Mouse (Mus musculus) forebrain, embryonic 11.5 days (tissue): ENCODE results near the gene Tmem30b. TPM values are rescaled to one million over a fixed set of nuclear protein-coding genes. Genes with fewer than 3 reads are reported as not detected.

ENCODE experiments used
- ATAC-seq: fragments of 200-750 bp; cut with Nextera tagmentation; replicated peaks from 2 replicates; pipeline ENCODE4 v1.8.0; 2017; ENCODE audit warnings: moderate TSS enrichment; ENCODE audit not compliant: low FRiP score
- DNase-seq: peaks from one replicate; pipeline ENCODE4 v3.0.0-alpha.2; 2017; ENCODE audit warnings: low spot score
- H3K27ac ChIP-seq: fragments of 300-500 bp; sonication (generic); 2 replicates; pipeline ENCODE4 v1.5.1; 2014; ENCODE audit warnings: low read depth, low read length
- H3K27me3 ChIP-seq: fragments of 300-500 bp; sonication (generic); 2 replicates; pipeline ENCODE4 v1.6.1; 2014; ENCODE audit warnings: mild to moderate bottlenecking, low read length, mixed read lengths; ENCODE audit not compliant: control insufficient read depth, insufficient read depth
- H3K36me3 ChIP-seq: fragments of 300-500 bp; sonication (generic); 2 replicates; pipeline ENCODE4 v1.6.1; 2014; ENCODE audit warnings: mild to moderate bottlenecking, low read length, moderate library complexity, mixed read lengths; ENCODE audit not compliant: control insufficient read depth, insufficient read depth
- H3K4me1 ChIP-seq: fragments of 300-500 bp; sonication (generic); replicated peaks from 2 replicates; pipeline ENCODE4 v1.6.1; 2014; ENCODE audit warnings: low read length, mixed read lengths; ENCODE audit not compliant: control insufficient read depth, insufficient read depth
- H3K4me2 ChIP-seq: fragments of 300-500 bp; sonication (generic); 2 replicates; pipeline ENCODE4 v1.6.1; 2014; ENCODE audit warnings: low read depth, mild to moderate bottlenecking, low read length, moderate library complexity, mixed read lengths; ENCODE audit not compliant: severe bottlenecking
- H3K4me3 ChIP-seq: fragments of 300-500 bp; sonication (generic); 2 replicates; pipeline ENCODE4 v1.5.1; 2014; ENCODE audit warnings: low read depth, low read length
- H3K9ac ChIP-seq: fragments of 300-500 bp; sonication (generic); 2 replicates; pipeline ENCODE4 v1.6.1; 2014; ENCODE audit warnings: low read length
- H3K9me3 ChIP-seq: fragments of 300-500 bp; sonication (generic); 2 replicates; pipeline ENCODE4 v1.6.1; 2016; ENCODE audit warnings: low read length, mixed read lengths; ENCODE audit not compliant: control insufficient read depth
- WGBS: fragments of 180-500 bp; shearing (Covaris S2); extraction: QIAGEN DNeasy Blood & Tissue Kit; methylation state at CpG from one replicate; pipeline ENCODE4 v1.1.7; 2014; 5-methylcytosine and 5-hydroxymethylcytosine counted together
- polyA plus RNA-seq: library from polyadenylated mRNA; unstranded; fragments of >200 nt; fragmentation: Nextera tagmentation; extraction: Ambion mirVana; gene quantifications from 2 replicates; pipeline ENCODE4 v1.2.1, GENCODE M21; 2014

The Tmem30b gene
- polyA plus RNA-seq, 1 experiment from 2014 or later, result 3.4 TPM

GRCm38 (mm10) chr12:73517022-73517709 is 29.0 kb downstream of the Tmem30b start:
- no peaks in the 10 kb centered on the region for H3K9me3 ChIP-seq
- DNase-seq (peak; percentile 87), ATAC-seq (peak; percentile 71; the same call in 1 of the 2 replicates)
- no peak overlapping the region for H3K27ac ChIP-seq
- H3K9ac ChIP-seq, result no peak overlapping the region
- H3K4me2 ChIP-seq, result no peak overlapping the region
- no peaks in the 10 kb centered on the region for H3K27me3 ChIP-seq
- H3K4me3 ChIP-seq, result no peak overlapping the region
- H3K36me3 ChIP-seq, result no peaks in the 10 kb centered on the region
- WGBS, result 39% methylated on average over 15 of the region's 15 CpGs
- H3K4me1 ChIP-seq, result no peaks in the 10 kb centered on the region

- Histone ChIP-seq H3K4me1 (no peaks in the 10 kb centered on the region), H3K9me3 (no peaks in the 10 kb centered on the region), H3K9ac (no peak overlapping the region), H3K36me3 (no peaks in the 10 kb centered on the region), H3K27ac (no peak overlapping the region), H3K27me3 (no peaks in the 10 kb centered on the region), H3K4me3 (no peak overlapping the region), H3K4me2 (no peak overlapping the region)
- 89% methylated on average over 8 of the region's 8 CpGs for WGBS
- no peak for DNase-seq
- ATAC-seq, result no peak
Observed at GRCm38 (mm10) chr12:73516516-73516915, 29.7 kb downstream of the Tmem30b start.

GRCm38 (mm10) chr12:73514722-73515121 is 31.5 kb downstream of the Tmem30b start:
- ATAC-seq (no peak), DNase-seq (no peak)
- Histone ChIP-seq H3K4me1 (no peaks in the 10 kb centered on the region; the same call in 1 of the 2 replicates), H3K27me3 (no peaks in the 10 kb centered on the region), H3K9ac (no peak overlapping the region), H3K9me3 (no peaks in the 10 kb centered on the region), H3K4me3 (no peak overlapping the region), H3K27ac (no peak overlapping the region), H3K4me2 (no peak overlapping the region), H3K36me3 (no peaks in the 10 kb centered on the region)
- WGBS, result 77% methylated on average over 6 of the region's 6 CpGs

GRCm38 (mm10) chr12:73513958-73514357 is 32.2 kb downstream of the Tmem30b start:
- Histone ChIP-seq H3K9me3 (no peaks in the 10 kb centered on the region), H3K4me1 (no peaks in the 10 kb centered on the region; the same call in 1 of the 2 replicates), H3K36me3 (no peaks in the 10 kb centered on the region), H3K27ac (no peak overlapping the region), H3K4me3 (no peak overlapping the region), H3K9ac (no peak overlapping the region), H3K4me2 (no peak overlapping the region), H3K27me3 (no peaks in the 10 kb centered on the region)
- no peak for ATAC-seq
- WGBS, result 91% methylated on average over 10 of the region's 10 CpGs
- no peak for DNase-seq

GRCm38 (mm10) chr12:73511467-73512047 is 34.6 kb downstream of the Tmem30b start:
- H3K4me1 ChIP-seq, result no peaks in the 10 kb centered on the region; the same call in 1 of the 2 replicates
- 67% methylated on average over 16 of the region's 16 CpGs for WGBS
- H3K9ac ChIP-seq, result no peak overlapping the region
- H3K27ac ChIP-seq, result no peak overlapping the region
- H3K4me3 ChIP-seq, result no peak overlapping the region
- H3K4me2 ChIP-seq, result no peak overlapping the region
- DNase-seq, result no peak
- no peak for ATAC-seq
- H3K9me3 ChIP-seq, result no peaks in the 10 kb centered on the region
- H3K27me3 ChIP-seq, result no peaks in the 10 kb centered on the region
- no peaks in the 10 kb centered on the region for H3K36me3 ChIP-seq

GRCm38 (mm10) chr12:73507105-73507504 is 39.1 kb downstream of the Tmem30b start:
- WGBS, result 85% methylated on average over 14 of the region's 14 CpGs
- H3K9me3 ChIP-seq, result no peaks in the 10 kb centered on the region
- H3K4me3 ChIP-seq, result no peak overlapping the region
- no peak overlapping the region for H3K9ac ChIP-seq
- no peaks in the 10 kb centered on the region for H3K36me3 ChIP-seq
- DNase-seq, result no peak
- H3K4me2 ChIP-seq, result no peak overlapping the region
- no peak overlapping the region for H3K27ac ChIP-seq
- H3K27me3 ChIP-seq, result no peaks in the 10 kb centered on the region
- ATAC-seq, result no peak
- no peaks in the 10 kb centered on the region; the same call in 1 of the 2 replicates for H3K4me1 ChIP-seq

- Histone ChIP-seq H3K9ac (no peak overlapping the region), H3K27me3 (no peaks in the 10 kb centered on the region), H3K9me3 (no peaks in the 10 kb centered on the region), H3K4me3 (no peak overlapping the region), H3K4me2 (no peak overlapping the region), H3K4me1 (no peaks in the 10 kb centered on the region; the same call in 1 of the 2 replicates), H3K27ac (no peak overlapping the region), H3K36me3 (no peaks in the 10 kb centered on the region)
- no peak for ATAC-seq
- DNase-seq, result no peak
- WGBS, result 93% methylated on average over 5 of the region's 5 CpGs
Observed at GRCm38 (mm10) chr12:73506648-73507047, 39.5 kb downstream of the Tmem30b start.

GRCm38 (mm10) chr12:73500689-73501326 is 45.4 kb downstream of the Tmem30b start:
- Histone ChIP-seq H3K27ac (no peak overlapping the region), H3K4me2 (no peak overlapping the region), H3K36me3 (no peaks in the 10 kb centered on the region), H3K4me1 (no peaks in the 10 kb centered on the region), H3K9ac (no peak overlapping the region), H3K27me3 (no peaks in the 10 kb centered on the region), H3K9me3 (no peaks in the 10 kb centered on the region), H3K4me3 (no peak overlapping the region)
- DNase-seq (no peak), ATAC-seq (no peak)
- WGBS, result 78% methylated on average over 5 of the region's 5 CpGs
